Mouse (Mus musculus) mouse embryonic stem cell (cell line): ENCODE data around the gene Hamp2.
"Not testable (repeated sequence)": the region's sequence is repeated elsewhere in the genome, so short reads cannot be mapped to it uniquely, and the experiment has no call there.

Experiments used
- in situ Hi-C, 2 experiments: fragments of 300-500 bp; cut with MboI; formaldehyde crosslinking; loops; 1 replicate in 1 of 2; 3 replicates in 1 of 2; pipeline ENCODE4 v1.14.3; 2019 to 2020; ENCODE audit warnings: low sequenced_read_pairs in 2 of 2, low pct_unique_long_range_greater_than_20kb in 1 of 2, mixed read lengths in 1 of 2; ENCODE audit not compliant: unreplicated experiment in 1 of 2

Gene Hamp2

DNA sequence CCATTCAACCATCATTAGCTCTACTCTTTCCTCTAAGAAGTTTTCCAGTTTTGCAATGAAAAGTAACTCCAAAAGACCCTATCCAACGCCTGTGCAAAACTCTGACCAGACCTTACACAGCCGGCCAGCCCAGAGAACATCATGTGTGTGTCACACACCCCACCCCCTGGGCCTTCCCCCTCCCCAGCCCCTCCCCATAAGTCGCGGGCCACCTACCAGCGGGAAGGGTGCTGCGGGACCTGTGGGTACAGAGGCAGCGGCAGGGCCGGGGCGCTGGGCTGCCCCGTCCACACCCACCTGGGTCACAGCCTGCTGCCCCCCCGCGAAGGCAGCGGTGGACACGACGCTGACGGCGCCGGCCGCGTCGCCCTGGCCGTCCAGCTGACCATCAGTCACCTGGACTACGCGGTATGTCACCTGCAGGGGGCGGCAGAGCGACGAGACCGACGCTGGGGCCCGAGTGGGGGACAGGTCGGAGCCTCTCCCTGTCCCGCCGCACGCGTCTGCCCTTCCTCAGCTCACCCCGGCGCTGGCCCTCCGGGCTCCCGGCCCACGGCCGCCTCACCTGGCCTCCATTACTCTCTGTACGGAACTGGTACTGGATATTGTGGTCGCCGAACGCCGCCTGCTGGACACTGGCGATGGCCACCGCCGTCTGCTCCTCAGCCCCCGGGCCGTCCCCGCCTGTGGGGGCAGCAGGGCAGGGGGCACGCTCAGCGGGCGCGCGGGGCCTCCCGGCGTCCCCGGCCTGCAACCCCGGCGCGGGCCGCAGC is 31.3 kb upstream of the Hamp2 start:
- in situ Hi-C loops, result no loop called here

DNA sequence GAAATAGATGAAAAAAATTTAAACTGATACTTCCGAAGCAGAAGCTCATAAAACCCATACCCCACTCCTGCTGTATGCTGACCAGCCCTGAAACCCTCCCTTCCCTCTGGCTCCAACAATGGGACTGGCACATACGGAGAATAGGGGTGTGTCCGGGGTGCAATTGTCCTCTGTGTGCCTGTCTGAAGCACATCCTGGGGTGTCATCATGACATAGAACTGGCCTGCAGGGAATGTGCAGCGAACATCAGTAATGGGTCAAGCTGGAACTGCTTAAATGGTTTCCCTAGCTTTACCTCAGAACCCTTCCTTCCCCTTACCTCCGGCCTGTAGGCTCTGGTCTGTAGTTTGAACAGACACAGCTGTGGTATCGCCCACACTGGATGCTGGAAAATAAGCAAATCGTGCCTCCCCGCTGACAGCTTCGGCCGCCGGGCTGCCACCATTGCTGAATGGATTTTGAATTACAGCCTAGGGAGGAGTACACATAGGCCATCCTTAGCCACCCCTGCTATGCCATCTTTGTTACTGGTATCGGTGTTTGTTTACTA is 30.6 kb upstream of the Hamp2 start:
- in situ Hi-C loops, result no loop called here

DNA sequence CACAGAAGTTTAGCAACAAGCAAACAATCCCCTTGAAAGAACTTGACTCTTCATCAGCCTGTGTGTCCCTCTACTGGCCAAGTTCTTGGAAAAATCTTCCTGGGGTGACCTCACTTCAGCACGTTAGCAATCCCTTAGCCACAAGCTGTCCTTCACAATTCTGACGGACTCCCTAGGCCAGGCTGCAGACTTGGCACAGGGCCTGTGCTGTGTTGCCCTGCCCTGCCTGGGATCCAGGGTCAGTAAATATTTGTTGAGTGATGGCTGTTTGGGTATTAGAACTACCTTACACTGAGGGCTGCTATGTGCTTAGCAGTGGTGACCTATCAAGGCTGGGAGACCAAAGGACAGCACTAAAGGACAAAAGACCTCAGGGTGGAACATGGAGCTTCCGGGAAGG is 29.6 kb upstream of the Hamp2 start:
- in situ Hi-C loops, result no loop called here

DNA sequence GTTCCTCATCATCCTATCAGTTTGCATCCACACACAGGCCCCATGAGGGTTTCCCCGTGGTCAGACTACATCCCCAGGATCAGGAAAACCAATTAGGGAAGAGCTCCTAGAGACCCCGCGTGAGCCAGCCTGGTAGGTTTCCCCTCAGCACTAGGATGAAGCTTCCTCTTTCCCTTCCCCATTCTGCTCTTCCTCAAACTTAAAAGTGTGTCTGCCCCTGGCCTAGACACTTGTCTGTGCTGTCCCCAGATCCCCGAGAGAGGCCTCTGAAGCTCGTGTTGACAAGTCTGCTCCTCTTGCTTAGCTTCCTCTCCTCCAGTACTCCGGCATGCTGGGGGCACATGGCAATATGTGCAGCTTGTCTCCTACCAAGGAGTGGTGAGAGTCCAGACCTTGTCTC is 29.0 kb upstream of the Hamp2 start:
- in situ Hi-C loops, result no loop called here

DNA sequence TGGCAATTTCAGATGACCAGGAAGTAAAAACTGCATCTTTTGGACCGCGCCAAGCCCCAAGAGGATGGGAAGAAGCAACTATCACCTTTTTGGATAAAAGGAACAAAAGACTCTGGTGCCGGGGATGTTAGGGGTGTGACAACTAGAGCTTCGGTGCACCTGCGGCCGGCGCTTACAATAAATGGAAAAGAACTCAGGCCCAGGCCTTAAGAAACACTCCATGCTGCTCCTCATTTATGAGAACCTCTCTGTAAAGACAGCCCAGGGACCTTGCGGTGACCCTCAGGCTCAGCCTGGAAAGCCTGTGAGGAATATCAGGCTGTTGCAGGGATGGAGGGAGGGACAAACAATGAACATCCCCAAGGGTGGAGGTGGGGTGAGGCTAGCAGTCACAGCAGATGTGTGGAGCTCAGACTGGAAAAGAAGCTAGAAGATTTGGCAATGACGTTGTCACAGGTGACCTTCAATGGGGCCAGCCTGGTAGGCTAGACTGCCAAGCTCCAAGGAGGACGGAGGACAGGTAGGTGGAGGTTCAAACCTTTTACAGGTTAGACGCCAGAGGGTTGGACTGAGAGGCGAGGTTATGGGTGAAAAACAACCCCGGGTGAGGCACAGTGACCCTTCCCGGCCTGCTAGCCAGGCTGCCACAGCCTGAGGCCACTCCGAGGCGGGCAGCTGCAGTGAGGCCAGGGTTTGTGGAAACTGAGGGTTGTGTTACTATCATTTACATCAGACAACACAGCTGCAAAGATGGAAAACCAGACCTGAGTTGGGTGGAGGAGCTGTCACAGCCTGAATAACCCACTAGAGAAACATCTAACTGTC is 28.2 kb upstream of the Hamp2 start:
- in situ Hi-C loops, result no loop called here

DNA sequence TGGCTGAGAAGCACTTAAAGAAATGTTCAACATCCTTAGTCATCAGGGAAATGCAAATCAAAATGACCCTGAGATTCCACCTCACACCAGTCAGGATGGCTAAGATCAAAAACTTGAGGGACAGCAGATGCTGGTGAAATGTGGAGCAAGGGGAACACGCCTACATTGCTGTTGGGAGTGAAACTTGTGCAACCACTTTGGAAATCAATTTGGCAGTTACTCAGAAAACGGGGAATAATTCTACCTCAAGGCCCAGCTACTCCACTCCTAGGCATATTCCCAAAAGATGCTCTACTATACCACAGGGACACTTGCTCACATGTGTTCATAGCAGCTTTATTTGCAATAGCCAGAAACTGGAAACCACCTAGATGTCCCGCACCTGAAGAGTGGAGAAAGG is 25.4 kb upstream of the Hamp2 start:
- in situ Hi-C loops, result not testable (repeated sequence)

DNA sequence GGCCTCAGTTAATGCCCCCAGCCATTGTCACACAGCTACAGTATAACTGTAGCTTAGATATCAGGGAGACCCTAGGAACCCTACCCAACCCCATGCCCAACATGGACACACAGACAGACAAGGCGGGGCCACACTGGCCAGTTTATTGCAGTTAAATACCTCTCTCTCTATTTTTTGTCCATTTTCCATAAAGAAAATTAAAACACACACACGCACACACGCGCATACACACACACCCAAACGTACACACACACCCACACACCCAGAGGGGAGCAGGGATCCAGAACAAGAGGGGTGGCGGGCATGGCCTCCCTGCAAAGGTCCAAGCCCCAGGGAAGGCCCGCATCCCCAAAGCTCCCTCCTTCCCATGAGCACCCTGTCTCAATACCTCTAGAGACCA is 21.4 kb upstream of the Hamp2 start:
- in situ Hi-C loops, result no loop called here

DNA sequence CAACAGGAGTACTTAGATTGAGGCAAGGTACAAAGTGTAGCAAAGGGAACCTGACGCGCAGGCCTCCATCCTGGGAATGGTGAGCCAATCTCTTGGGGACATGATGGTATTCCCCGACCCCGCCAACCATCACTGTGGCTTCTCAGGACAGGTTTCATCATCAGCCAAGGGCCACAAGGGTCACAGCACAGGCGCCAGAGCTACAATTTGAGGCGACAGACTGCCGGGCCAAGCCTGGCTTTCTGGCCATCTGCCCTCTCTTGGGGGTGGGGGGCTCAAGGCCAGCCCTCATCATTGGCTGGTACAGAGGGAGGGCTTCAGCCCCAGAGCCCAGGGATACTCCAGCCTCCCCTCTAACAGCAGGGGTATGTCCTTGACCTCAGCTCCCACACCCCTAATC is 21.0 kb upstream of the Hamp2 start:
- in situ Hi-C loops, result not testable (repeated sequence)

DNA sequence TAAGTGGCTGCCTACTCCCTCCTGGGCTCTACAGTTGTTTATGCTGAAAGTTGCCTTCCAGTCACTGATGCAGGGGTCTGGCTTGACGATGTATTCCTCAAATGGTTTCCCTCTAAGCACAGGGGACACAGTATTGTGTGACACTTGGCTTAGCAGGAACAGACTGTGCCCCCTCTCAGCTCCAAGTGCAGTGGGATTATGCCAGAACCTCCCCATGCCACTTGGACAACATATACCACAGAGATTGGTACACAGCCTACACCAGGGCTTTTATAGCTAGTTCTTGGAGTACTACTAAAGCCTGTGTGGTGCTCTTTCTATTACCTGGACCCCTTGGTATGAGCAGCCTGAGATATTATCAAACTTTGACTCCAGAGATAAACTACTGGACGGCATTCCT is 20.2 kb upstream of the Hamp2 start:
- in situ Hi-C loops, result not testable (repeated sequence)

DNA sequence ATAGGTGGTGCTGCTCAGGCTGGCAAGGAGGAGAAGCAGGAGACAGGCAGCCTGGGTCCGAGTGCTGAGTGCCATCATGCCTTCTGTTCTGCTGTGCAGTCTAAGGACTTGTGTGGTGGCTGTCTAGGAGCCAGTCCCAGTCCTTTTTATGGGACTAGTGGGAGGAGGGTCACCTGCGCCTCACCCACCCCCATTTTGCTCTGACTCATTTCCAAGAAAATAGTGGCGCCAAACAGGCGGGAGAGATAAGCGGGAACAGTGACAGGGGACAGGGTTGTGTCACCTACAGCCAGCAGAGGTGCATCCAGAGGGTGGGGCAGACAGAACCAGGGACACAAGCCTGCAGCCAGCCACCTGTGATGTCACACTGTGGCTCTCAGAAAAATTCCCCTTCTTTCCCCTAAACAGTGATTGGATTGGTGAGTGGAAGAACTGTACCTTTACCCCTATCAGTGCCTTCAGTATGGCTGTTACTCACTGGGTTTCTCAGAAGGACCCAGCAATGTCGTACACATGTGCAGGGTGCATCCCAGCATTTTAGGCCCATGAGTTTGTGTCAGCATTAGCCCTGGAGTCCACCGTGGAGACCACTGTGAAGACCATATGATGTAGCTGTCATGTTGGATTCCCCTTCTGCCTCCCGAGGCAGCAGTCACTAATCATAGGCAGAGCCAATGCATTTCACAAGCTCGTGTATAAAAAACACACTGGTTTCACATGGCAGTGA is 19.6 kb upstream of the Hamp2 start, which contains the start of gene Hamp:
Gene Hamp (minus strand): TSS at position 124 of the 727 bp plus-strand sequence.
- in situ Hi-C loops, result no loop called here

DNA sequence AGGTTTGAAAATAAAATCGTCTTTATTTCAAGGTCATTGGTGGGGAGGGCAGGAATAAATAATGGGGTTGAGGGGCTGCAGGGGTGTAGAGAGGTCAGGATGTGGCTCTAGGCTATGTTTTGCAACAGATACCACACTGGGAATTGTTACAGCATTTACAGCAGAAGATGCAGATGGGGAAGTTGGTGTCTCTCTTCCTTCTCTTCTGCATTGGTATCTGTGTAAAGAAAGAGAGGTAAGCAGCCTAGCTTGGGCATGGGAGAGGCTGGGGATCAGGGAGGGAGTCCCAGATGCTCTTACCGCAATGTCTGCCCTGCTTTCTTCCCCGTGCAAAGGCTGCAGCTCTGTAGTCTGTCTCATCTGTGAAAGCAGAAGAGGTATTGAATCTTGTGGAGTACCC is 17.9 kb upstream of the Hamp2 start:
- in situ Hi-C loops, result not testable (repeated sequence)

DNA sequence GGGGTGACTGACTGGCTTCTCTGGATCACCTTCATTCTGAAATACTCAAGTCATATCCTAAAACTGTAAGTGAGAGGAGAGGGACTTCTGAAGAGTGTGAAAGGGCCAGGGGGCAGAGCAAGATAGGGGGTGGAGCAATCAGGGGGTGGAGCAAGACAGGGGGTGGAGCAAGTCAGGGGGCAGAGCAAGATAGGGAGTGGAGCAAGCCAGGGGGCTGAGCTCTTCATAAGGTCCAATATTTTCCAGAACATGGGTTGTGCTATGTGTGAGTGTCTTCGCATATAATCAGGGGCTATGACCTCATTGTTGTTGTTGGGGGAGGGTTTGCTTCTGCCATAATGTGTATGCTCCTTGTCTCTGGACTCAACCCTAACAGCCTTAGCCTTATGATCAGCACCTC is 15.6 kb upstream of the Hamp2 start:
- in situ Hi-C loops, result not testable (repeated sequence)

DNA sequence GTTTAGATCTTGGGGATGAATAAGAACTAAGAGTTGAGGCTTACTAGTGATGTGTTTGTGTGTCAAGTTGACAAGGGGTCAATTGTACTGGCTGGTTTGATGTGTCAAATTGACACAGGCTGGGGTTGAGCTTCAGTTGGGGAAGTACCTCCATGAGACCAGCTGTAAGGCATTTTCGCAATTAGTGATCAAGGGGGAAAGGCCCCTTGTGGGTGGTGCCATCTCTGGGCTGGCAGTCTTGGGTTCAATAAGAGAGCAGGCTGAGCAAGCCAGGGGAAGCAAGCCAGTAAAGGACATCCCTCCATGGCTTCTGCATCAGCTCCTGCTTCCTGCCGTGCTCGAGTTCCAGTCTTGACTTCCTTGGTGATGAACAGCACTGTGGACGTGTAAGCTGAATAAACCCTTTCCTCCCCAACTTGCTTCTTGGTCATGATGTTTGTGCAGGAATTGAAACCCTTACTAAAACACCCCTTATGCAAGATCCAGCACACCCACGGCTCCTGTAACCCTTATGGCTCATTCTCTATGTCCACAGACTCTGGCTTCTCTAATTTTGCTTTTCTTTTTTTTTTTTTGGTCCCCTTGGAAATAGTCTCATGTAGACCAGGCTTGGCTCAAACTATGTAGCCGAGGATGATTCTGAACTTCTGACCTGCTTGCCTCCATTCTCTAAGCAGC is 11.1 kb upstream of the Hamp2 start:
- in situ Hi-C loops, result not testable (repeated sequence)

DNA sequence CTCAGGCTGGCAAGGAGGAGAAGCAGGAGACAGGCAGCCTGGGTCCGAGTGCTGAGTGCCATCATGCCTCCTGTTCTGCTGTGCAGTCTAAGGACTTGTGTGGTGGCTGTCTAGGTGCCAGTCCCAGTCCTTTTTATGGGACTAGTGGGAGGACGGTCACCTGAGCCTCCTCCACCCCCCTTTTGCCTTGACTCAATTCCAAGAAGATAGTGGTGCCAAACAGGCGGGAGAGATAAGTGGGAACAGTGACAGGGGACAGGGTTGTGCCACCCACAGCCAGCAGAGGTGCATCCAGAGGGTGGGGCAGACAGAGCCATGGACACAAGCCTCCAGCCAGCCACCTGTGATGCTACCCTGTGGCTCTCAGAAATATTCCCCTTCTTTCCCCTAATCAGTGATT is 410 bp downstream of the Hamp2 start:
- in situ Hi-C loops, result no loop called here

DNA sequence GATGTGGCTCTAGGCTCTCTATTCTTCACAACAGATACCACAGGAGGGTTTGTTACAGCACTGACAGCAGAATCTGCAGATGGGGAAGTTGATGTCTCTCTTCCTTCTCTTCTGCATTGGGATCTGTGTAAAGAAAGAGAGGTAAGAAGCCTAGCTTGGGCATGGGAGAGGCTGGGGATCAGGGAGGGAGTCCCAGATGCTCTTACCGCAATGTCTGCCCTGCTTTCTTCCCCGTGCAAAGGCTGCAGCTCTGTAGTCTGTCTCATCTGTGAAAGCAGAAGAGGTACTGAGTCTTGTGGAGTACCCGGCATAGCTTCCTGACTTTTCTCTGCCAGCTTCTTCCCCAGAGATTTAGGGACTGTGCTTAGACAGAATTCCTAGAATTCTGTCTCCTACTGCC is 2.0 kb downstream of the Hamp2 start:
- in situ Hi-C loops, result not testable (repeated sequence)

DNA sequence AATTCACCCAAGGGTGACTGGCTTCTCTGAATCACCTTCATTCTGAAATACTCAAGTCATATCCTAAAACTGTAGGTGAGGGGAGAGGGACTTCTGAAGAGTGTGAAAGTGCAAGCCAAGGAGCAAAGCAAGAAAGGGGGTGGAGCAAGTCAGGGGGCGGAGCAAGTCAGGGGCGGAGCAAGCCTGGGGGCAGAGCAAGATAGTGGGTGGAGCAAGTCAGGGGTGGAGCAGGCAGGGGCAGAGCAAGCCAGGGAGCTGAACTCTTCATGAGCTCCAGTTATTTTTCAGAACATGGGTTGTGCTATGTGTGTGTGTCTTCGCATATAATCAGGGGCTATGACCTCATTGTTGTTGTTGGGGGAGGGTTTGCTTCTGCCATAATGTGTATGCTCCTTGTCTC is 4.3 kb downstream of the Hamp2 start:
- in situ Hi-C loops, result no loop called here

DNA sequence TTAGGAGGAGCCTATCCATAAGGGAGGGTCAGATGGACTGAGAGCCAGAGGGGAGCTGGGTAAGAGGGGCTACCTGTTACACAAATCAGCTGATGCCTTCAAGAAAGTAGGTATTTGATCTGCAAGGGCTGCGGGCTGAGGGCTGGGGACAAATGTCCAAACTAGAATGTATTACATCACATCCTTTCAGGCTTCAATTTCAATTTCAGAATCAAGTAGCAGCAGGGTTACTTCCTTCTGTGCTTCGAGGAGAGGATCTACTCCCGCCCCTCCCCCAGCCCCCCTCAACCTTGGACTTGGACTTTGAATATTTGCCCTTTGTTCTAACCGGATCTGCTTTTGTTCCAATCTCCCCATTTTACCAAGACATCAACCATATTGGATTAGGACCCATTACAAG is 7.3 kb downstream of the Hamp2 start:
- in situ Hi-C loops, result no loop called here

DNA sequence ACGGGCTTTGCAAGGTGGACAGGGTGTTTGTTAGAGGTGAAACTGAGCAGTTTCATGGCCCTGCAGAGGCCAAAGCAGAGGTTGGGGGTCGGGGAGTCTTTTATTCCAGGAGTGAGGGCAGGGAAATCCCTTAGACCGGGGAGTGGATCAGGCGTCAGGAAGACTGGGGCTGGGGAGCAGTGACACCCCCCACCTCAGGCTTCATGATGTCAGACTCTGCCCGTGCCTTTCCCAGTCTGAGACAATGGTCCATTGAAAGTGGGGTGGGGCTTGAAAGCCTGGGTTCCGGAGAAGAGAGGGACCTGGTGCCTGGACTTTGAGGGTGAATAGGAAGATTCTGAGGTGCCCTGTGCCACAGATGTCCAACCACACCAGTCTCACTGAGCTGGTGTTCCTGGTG is 7.8 kb downstream of the Hamp2 start:
- in situ Hi-C loops, result no loop called here
